15 mouse cellular contexts compared by ENCODE assay signal in the genomic region with DNA sequence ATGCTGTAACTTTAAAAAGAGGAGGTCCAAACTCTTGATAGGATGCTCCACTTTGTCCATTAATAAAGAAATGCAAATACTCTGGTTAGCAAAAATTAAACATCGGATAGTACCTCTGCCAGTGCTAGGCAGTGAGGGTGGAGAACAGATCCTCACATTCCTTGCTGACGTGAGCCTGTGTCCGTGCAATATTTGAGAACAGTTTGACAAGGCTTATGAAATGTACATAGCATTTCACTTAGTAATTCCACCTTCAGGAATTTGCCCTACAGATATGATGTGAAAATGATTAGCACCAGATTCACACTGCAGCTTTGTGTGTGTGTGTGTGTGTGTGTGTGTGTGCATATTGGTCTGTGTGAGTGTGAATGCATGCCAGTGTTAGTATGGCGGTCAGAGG. TPM values are rescaled to one million over a fixed set of nuclear protein-coding genes. Genes with fewer than 3 reads are reported as not detected.
"Had no signal": no experiment of that assay in that cellular context is flagged by ENCODE, and none has a peak within 500 bp of the region (broad histone marks: within the 10 kb centered on the region; RNA-seq: fewer than 3 reads in every experiment).

No protein-coding gene starts in this region.

- H3K9me3 ChIP-seq: midbrain, embryonic 10.5 days; midbrain, embryonic 12.5 days; neural tube, embryonic 12.5 days; stomach, embryonic 15.5 days had no signal

- DNase-seq: lung, adult 18-20 months; lung, embryonic 14.5 days; lung, postnatal 14 days; lung, postnatal 4 days; midbrain, embryonic 14.5 days; right cerebral cortex, postnatal 14 days; thymus, adult 2 months; thymus, postnatal 25 days; thymus, postnatal 4 days had no signal

- H3K36me3 ChIP-seq: midbrain, embryonic 10.5 days; midbrain, embryonic 12.5 days; neural tube, embryonic 12.5 days; stomach, embryonic 15.5 days had no signal

- H3K9ac ChIP-seq: lung, embryonic 14.5 days; midbrain, embryonic 12.5 days; neural tube, embryonic 12.5 days; stomach, embryonic 15.5 days had no signal

- H3K4me2 ChIP-seq: lung, embryonic 14.5 days; midbrain, embryonic 12.5 days; neural tube, embryonic 12.5 days; stomach, embryonic 15.5 days had no signal

- H3K4me3 ChIP-seq: midbrain, embryonic 10.5 days; midbrain, embryonic 12.5 days; neural tube, embryonic 12.5 days; stomach, embryonic 15.5 days had no signal

- H3K27ac ChIP-seq: midbrain, embryonic 10.5 days; midbrain, embryonic 12.5 days; neural tube, embryonic 12.5 days; stomach, embryonic 15.5 days; stomach, postnatal 0 days had no signal

RNA-seq across cellular contexts. Expression of a gene that starts 4.5 kb away (rescaled TPM):
- polyA plus RNA-seq: liver, embryonic 16.5 days had no signal
